Mouse (Mus musculus) midbrain, embryonic 13.5 days (tissue): ENCODE data around the gene Ppp4c. TPM values are rescaled to one million over a fixed set of nuclear protein-coding genes. Genes with fewer than 3 reads are reported as not detected.

Experiments
- ATAC-seq: fragments of 200-750 bp; cut with Nextera tagmentation; 2 replicates; pipeline ENCODE4 v1.8.0; 2017; ENCODE audit warnings: mild to moderate bottlenecking, moderate TSS enrichment, moderate library complexity
- H3K27ac ChIP-seq: fragments of 300-500 bp; sonication (generic); 2 replicates; pipeline ENCODE4 v1.5.1; 2015; ENCODE audit warnings: inconsistent platforms, mild to moderate bottlenecking, moderate library complexity
- H3K27me3 ChIP-seq: fragments of 300-500 bp; sonication (generic); 2 replicates; pipeline ENCODE4 v1.6.1; 2015; ENCODE audit warnings: mild to moderate bottlenecking, inconsistent platforms
- H3K36me3 ChIP-seq: fragments of 300-500 bp; sonication (generic); 2 replicates; pipeline ENCODE4 v1.6.1; 2015; ENCODE audit warnings: mild to moderate bottlenecking, inconsistent platforms
- H3K4me1 ChIP-seq: fragments of 300-500 bp; sonication (generic); replicated peaks from 2 replicates; pipeline ENCODE4 v1.6.1; 2015; ENCODE audit warnings: inconsistent platforms
- H3K4me2 ChIP-seq: fragments of 300-500 bp; sonication (generic); replicated peaks from 2 replicates; pipeline ENCODE4 v1.6.1; 2015; ENCODE audit warnings: moderate library complexity, mild to moderate bottlenecking, inconsistent platforms
- H3K4me3 ChIP-seq: fragments of 300-500 bp; sonication (generic); replicated peaks from 2 replicates; pipeline ENCODE4 v1.5.1; 2015; ENCODE audit warnings: mild to moderate bottlenecking, inconsistent platforms
- H3K9ac ChIP-seq: fragments of 300-500 bp; sonication (generic); replicated peaks from 2 replicates; pipeline ENCODE4 v1.6.1; 2015; ENCODE audit warnings: mild to moderate bottlenecking, inconsistent platforms
- H3K9me3 ChIP-seq: fragments of 300-500 bp; sonication (generic); 2 replicates; pipeline ENCODE4 v1.6.1; 2016; ENCODE audit warnings: mild to moderate bottlenecking, inconsistent platforms
- WGBS: fragments of 180-500 bp; shearing (Covaris S2); methylation state at CpG from one replicate; pipeline ENCODE4 v1.1.7; 2015; 5-methylcytosine and 5-hydroxymethylcytosine counted together
- polyA plus RNA-seq: library from polyadenylated mRNA; unstranded; fragments of >200 nt; fragmentation: Nextera tagmentation; extraction: Ambion mirVana; gene quantifications from 2 replicates; pipeline ENCODE4 v1.2.1, GENCODE M21; 2015

The Ppp4c gene
- polyA plus RNA-seq, 1 experiment from 2014 or later = 241 TPM

DNA sequence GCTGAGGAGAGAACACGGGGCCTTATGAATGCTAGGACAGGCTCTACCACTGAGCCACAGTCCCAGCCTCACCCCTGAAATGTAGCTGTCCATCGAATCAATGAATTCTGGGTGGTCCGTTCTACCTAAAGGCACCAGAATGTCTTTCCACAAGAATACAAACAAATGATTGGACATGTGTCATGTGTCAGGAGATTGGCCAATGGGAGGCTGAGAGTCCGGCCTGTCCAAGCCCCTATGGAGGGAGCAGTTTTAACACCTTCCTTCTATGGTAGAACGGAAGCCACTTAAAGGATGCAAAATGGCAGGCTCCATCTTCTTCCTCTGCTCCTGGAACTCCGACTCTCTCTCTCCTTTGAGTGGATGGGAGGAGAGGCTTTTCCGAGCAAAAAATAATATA is 25.3 kb upstream of the Ppp4c start:
- H3K9ac ChIP-seq = no peak overlapping the region
- H3K4me1 ChIP-seq = peaks cover 7% of the 10 kb centered on the region
- H3K27ac ChIP-seq = no peak overlapping the region
- no peaks in the 10 kb centered on the region for H3K36me3 ChIP-seq
- H3K9me3 ChIP-seq = peaks cover 3% of the 10 kb centered on the region; the same call in 1 of the 2 replicates
- no peak overlapping the region for H3K4me3 ChIP-seq
- no peak overlapping the region for H3K4me2 ChIP-seq
- no peak for ATAC-seq
- no peaks in the 10 kb centered on the region for H3K27me3 ChIP-seq
- WGBS = 93% methylated on average over 7 of the region's 7 CpGs

DNA sequence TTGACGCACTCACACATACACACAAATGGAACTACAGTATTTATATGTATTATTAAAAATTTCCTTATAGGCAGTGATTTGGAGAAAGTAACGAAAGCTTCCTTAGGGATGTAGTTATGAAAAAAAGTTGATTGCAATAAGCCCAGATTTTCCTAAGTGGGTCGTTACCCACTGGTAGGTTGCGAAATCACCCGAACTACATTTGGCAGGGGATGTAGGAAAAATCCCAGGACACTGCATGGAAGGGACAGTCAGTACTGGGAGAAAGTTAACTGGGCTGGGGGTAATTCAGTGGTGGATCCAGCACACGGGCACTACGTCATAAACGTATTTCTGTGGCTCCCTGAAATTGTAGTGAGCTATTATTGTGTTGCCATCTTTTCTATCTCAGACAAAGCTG is 24.2 kb upstream of the Ppp4c start:
- no peak overlapping the region for H3K4me2 ChIP-seq
- no peak for ATAC-seq
- H3K27me3 ChIP-seq = no peaks in the 10 kb centered on the region
- peaks cover 3% of the 10 kb centered on the region; the same call in 1 of the 2 replicates for H3K9me3 ChIP-seq
- no peaks in the 10 kb centered on the region for H3K36me3 ChIP-seq
- H3K27ac ChIP-seq = no peak overlapping the region
- H3K4me1 ChIP-seq = no peaks in the 10 kb centered on the region
- 89% methylated on average over 8 of the region's 8 CpGs for WGBS
- no peak overlapping the region for H3K4me3 ChIP-seq
- no peak overlapping the region for H3K9ac ChIP-seq

DNA sequence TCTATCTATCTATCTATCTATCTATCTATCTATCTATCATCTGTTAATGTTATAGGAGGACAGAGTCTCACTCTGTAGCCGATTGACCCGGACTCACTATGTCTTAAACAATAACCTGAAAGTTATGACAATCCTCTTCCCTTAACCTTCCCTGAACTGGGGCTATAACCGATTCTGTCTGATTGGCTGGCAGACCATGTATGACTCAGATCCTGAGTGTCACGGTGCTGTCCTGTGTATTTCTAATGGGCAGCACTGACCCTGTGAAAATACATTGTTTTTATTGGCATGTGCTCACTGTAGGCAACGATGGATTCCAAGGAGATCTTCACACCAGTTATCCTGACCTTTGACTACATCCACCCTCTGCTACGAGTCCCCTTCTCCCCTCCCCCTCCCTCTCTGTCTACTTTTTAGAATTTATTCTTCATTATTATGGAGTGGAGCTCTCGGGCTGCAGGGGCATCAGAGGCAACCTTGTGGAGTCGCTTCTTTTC is 23.5 kb upstream of the Ppp4c start:
- WGBS = 54% methylated on average over 8 of the region's 8 CpGs
- no peak overlapping the region for H3K4me3 ChIP-seq
- H3K27me3 ChIP-seq = no peaks in the 10 kb centered on the region
- H3K9ac ChIP-seq = no peak overlapping the region
- H3K27ac ChIP-seq = no peak overlapping the region
- no peak for ATAC-seq
- peaks cover 3% of the 10 kb centered on the region; the same call in 1 of the 2 replicates for H3K9me3 ChIP-seq
- H3K4me1 ChIP-seq = no peaks in the 10 kb centered on the region
- H3K4me2 ChIP-seq = no peak overlapping the region
- no peaks in the 10 kb centered on the region for H3K36me3 ChIP-seq

DNA sequence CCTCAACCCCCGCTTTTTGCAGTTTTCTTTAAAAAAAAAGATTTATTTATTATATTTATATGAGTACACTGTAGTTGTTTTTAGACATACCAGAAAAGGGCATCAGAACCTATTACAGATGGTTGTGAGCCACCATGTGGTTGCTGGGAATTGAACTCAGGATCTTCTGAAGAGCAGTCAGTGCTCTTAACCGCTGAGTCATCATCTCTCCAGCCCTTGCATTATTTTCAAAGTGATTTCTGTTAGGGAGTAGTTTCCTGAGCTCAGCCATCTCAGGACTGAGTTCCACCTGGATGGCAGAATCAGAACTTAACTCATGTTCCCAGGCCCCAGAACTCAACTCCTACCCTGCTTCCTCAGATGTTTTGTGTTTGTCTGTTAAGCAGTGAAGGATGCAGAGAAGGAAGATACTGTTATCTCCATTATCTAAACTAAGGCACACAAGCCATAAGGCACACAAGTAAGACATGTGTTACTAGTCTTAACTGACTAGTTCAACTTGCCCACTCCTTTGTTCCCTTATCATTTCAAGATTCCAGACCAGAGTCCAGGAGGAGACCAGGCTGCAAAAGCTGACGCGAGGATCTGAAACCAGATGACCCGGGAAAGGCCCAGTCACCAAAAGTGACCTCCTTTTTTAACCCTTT is 17.6 kb upstream of the Ppp4c start:
- peaks cover 20% of the 10 kb centered on the region for H3K4me1 ChIP-seq
- H3K4me3 ChIP-seq = peak overlapping the region; percentile 77
- 0 out of 2 replicates have a peak, but pooled peaks cover 3% of the 10 kb centered on the region for H3K36me3 ChIP-seq
- 70% methylated on average over 5 of the region's 5 CpGs for WGBS
- H3K9ac ChIP-seq = peak overlapping the region; percentile 87; the same call in 1 of the 2 replicates
- H3K4me2 ChIP-seq = peak overlapping the region; percentile 87
- no peak overlapping the region for H3K27ac ChIP-seq
- H3K27me3 ChIP-seq = no peaks in the 10 kb centered on the region
- ATAC-seq = no peak
- H3K9me3 ChIP-seq = no peaks in the 10 kb centered on the region

DNA sequence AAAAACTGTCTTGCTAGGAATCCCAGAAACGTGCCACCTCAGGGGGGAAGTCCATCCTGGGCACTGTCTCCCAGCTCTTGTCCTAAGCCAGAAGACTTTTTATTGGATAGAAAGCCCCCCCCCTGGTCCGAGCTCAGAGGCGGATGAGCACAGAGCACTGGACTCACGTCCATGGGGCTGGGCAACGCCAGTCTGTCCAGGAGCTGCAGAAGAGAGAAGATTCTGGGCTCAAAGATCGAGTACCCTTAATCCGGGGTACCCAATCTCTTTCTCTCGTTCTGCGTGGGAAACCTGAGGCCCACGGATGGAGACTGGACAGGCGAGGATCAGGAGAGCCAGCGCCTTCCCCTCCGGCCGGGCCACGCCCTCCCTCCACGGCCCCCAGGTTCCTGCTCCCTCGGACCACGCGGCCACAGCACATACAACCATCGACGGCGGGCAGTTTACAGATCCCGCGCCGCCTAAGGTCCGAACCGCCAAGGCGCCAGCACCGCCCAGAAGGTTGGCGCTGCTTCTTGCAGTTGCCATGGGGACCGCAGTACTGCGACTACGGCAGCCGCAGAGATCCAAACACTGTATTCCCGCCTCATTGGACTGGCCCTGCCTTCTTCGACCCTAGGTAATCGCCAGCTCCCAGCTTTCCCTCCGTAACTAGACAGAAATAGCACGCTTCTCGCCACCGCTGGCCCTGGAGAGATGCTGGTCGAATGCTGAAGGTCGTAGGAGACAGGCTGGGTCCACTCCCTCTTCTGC is 16.6 kb upstream of the Ppp4c start:
- peak overlapping the region; percentile 87 for H3K4me2 ChIP-seq
- ATAC-seq = peak; percentile 95
- H3K4me3 ChIP-seq = peak overlapping the region; percentile 77
- peak overlapping the region; percentile 78 for H3K27ac ChIP-seq
- peak overlapping the region; percentile 87 for H3K9ac ChIP-seq
- peaks cover 6% of the 10 kb centered on the region; the same call in 1 of the 2 replicates for H3K36me3 ChIP-seq
- H3K27me3 ChIP-seq = no peaks in the 10 kb centered on the region
- under 1% methylated on average over 42 of the region's 43 CpGs for WGBS
- H3K4me1 ChIP-seq = peaks cover 20% of the 10 kb centered on the region
- H3K9me3 ChIP-seq = no peaks in the 10 kb centered on the region

DNA sequence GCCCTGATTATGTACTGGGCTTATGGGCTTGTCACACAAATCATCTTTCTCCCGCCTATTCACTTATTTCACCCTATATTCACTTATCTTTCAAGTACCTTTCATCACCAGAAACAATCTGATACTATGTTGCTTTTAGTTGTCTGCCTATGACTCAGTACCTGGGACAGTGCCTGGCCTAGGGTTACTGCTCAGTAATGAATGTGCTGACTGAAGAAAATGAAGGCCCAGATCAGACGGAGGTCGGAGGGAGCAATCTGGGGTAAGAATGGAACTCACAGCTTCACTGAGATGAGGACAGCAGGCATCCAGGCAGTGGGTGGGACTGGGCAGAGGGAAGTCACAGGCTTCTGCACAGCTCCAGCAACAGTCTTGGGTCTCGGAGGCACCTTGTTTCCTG is 15.1 kb upstream of the Ppp4c start:
- H3K4me2 ChIP-seq = peak overlapping the region; percentile 87
- H3K4me3 ChIP-seq = no peak overlapping the region
- no peak overlapping the region for H3K27ac ChIP-seq
- 85% methylated on average over 4 of the region's 4 CpGs for WGBS
- H3K27me3 ChIP-seq = no peaks in the 10 kb centered on the region
- no peak for ATAC-seq
- peak overlapping the region; percentile 87; the same call in 1 of the 2 replicates for H3K9ac ChIP-seq
- H3K9me3 ChIP-seq = no peaks in the 10 kb centered on the region
- peaks cover 20% of the 10 kb centered on the region for H3K4me1 ChIP-seq
- H3K36me3 ChIP-seq = peaks cover 14% of the 10 kb centered on the region

DNA sequence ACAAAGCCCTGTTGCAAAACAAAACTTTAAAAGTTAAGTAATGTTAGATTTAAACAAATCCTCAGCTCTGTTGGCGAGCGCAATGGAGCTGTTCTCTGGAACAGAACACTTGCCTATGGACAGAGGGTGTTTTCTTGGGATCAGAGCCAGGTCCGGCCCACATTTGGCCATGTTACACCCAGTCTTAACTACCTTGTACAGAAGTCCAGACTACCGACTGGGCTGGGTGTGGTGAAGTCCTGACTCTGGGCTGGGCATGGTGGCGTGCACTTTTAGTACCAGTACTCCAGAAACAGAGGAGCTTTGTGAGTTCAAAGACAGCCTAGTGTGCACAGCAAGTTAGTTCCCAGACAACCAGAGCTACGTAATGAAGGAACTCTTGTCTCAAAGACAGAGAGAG is 14.7 kb upstream of the Ppp4c start:
- Histone ChIP-seq H3K36me3 (peaks cover 16% of the 10 kb centered on the region), H3K4me3 (no peak overlapping the region), H3K27me3 (no peaks in the 10 kb centered on the region), H3K9ac (no peak overlapping the region), H3K4me2 (no peak overlapping the region), H3K9me3 (no peaks in the 10 kb centered on the region), H3K27ac (no peak overlapping the region), H3K4me1 (peaks cover 20% of the 10 kb centered on the region)
- no peak for ATAC-seq
- WGBS = 91% methylated on average over 6 of the region's 6 CpGs

DNA sequence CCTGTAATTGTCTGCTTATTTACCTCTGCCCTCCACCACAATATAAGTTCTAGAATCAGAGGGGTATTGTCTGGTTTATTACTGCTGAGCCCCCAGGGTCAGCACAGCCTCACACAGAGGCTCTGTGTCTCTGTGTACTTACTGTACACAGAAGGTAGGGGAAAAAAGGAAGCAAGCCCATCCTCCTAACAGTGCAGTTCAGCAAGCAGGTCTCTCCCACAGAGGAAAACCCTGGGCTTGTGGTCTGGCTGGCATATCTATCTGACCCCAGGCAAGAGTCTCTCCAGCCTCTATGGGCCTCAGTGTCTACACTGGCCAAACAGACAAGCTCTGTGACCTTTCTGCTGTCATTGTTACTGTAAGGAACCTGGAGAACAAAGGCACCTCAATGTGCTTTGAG is 11.5 kb upstream of the Ppp4c start:
- Histone ChIP-seq H3K4me2 (no peak overlapping the region), H3K27ac (no peak overlapping the region), H3K4me3 (no peak overlapping the region), H3K9me3 (no peaks in the 10 kb centered on the region), H3K27me3 (no peaks in the 10 kb centered on the region), H3K36me3 (peaks cover 16% of the 10 kb centered on the region), H3K4me1 (peaks cover 26% of the 10 kb centered on the region), H3K9ac (no peak overlapping the region; the same call in 1 of the 2 replicates)
- no peak for ATAC-seq

DNA sequence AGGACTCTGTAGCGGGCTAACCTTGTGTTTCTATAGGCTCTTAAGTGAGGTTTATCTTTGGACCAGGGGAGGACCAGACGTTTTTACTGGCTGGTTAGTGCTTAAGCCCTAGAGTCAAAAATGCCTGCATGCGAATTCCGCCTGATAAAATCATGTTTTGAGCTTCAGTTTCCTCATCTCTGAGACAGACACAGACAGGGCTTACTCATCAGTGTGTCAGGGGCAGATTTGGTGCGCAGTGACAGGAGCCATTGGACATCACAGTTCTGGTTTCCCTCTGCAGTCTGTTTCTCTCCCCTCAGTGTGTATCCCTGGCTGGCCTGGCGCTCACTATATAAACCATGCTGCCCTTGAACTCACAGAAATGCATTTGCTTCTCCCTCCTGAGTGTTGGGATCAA is 10.9 kb upstream of the Ppp4c start:
- ATAC-seq = no peak
- 95% methylated on average over 6 of the region's 6 CpGs for WGBS
- Histone ChIP-seq H3K4me3 (no peak overlapping the region), H3K27ac (no peak overlapping the region), H3K27me3 (no peaks in the 10 kb centered on the region), H3K9ac (no peak overlapping the region), H3K4me2 (no peak overlapping the region), H3K9me3 (no peaks in the 10 kb centered on the region), H3K4me1 (peaks cover 24% of the 10 kb centered on the region), H3K36me3 (peaks cover 16% of the 10 kb centered on the region)

DNA sequence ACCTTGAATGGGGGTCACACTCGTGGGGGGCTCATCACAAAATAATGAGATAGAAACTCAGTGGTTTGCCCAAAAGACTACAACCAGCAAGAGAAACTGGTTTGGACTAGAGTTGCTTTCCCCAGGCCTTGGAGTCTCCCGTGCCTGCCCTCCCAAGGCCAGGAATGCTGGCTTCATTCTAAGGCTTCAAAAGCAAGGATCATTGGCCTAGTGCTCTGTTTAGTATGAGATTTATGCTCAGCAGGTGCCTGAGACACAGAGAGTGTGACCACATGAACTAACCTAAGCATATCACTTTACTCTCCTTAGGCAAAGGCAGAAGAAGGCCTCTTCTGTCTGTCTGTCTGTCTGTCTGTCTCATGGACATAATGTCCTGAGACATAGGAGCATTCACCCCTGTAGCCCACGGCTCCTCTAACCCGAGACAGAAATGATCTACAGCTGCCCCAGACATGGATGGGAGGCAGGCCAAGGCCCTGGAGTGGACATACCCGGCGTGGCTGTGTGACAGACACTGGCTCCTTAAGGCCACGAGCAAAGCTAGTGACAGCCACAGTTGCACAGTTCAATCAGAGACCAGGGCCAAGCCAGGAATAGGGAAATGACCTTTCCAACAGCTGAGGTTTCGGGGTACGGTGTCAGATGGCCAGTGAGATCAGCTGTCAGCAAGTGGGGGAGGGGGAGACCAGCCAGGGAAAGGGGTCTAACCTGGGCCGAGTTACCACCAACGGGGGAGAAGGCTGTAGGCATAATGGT is 10.0 kb upstream of the Ppp4c start:
- Histone ChIP-seq H3K4me2 (no peak overlapping the region), H3K9me3 (no peaks in the 10 kb centered on the region), H3K4me1 (peaks cover 24% of the 10 kb centered on the region), H3K4me3 (no peak overlapping the region), H3K27ac (no peak overlapping the region), H3K9ac (no peak overlapping the region), H3K27me3 (no peaks in the 10 kb centered on the region), H3K36me3 (peaks cover 16% of the 10 kb centered on the region)
- ATAC-seq = no peak
- 88% methylated on average over 11 of the region's 11 CpGs for WGBS

DNA sequence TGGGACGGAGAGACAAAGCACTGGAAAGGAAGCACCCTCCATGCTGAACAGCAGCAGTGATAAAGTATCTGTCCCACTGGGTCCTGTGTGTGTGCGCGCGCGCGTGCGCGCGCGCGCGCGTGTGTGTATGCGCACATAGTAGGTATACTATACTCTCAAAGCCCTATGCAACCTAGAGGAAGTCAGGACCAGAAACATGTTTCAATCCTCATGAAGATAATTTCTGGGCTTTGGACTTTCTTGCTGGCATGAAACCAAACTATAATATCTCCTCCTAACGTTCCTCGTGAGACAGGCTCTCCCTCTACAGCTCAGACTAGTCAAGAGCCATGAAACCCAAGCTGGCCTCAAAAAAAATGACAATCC is 8.7 kb upstream of the Ppp4c start:
- Histone ChIP-seq H3K4me3 (no peak overlapping the region), H3K4me2 (no peak overlapping the region), H3K27me3 (no peaks in the 10 kb centered on the region), H3K9me3 (no peaks in the 10 kb centered on the region), H3K27ac (no peak overlapping the region), H3K36me3 (peaks cover 20% of the 10 kb centered on the region), H3K9ac (no peak overlapping the region), H3K4me1 (peaks cover 36% of the 10 kb centered on the region)
- 96% methylated on average over 16 of the region's 16 CpGs for whole genome bisulfite sequencing
- no peak for ATAC-seq
